Mouse (Mus musculus) intestine, embryonic 15.5 days (tissue): Measurements from ENCODE around the gene Sele. TPM values are rescaled to one million over a fixed set of nuclear protein-coding genes. Genes with fewer than 3 reads are reported as not detected.

Experiments
- ATAC-seq: fragments of 200-750 bp; cut with Nextera tagmentation; 2 replicates; pipeline ENCODE4 v1.8.0; 2017; ENCODE audit warnings: moderate TSS enrichment, moderate library complexity
- H3K27ac ChIP-seq: fragments of 300-500 bp; sonication (generic); 2 replicates; pipeline ENCODE4 v1.5.1; 2015; ENCODE audit warnings: mild to moderate bottlenecking, inconsistent platforms
- H3K27me3 ChIP-seq: fragments of 300-500 bp; sonication (generic); replicated peaks from 2 replicates; pipeline ENCODE4 v1.6.1; 2015; ENCODE audit warnings: inconsistent platforms
- H3K36me3 ChIP-seq: fragments of 300-500 bp; sonication (generic); 2 replicates; pipeline ENCODE4 v1.6.1; 2015; ENCODE audit warnings: inconsistent platforms
- H3K4me1 ChIP-seq: fragments of 300-500 bp; sonication (generic); replicated peaks from 2 replicates; pipeline ENCODE4 v1.6.1; 2015; ENCODE audit warnings: inconsistent platforms
- H3K4me2 ChIP-seq: fragments of 300-500 bp; sonication (generic); replicated peaks from 2 replicates; pipeline ENCODE4 v1.6.1; 2015; ENCODE audit warnings: mild to moderate bottlenecking, inconsistent platforms
- H3K4me3 ChIP-seq: fragments of 300-500 bp; sonication (generic); replicated peaks from 2 replicates; pipeline ENCODE4 v1.5.1; 2015; ENCODE audit warnings: inconsistent platforms
- H3K9ac ChIP-seq: fragments of 300-500 bp; sonication (generic); 2 replicates; pipeline ENCODE4 v1.6.1; 2015; ENCODE audit warnings: inconsistent platforms
- H3K9me3 ChIP-seq: fragments of 300-500 bp; sonication (generic); 2 replicates; pipeline ENCODE4 v1.6.1; 2016; ENCODE audit warnings: inconsistent platforms
- WGBS: fragments of 180-500 bp; shearing (Covaris S2); methylation state at CpG from one replicate; pipeline ENCODE4 v1.1.7; 2015; 5-methylcytosine and 5-hydroxymethylcytosine counted together
- polyA plus RNA-seq: library from polyadenylated mRNA; unstranded; fragments of >200 nt; fragmentation: Nextera tagmentation; extraction: Ambion mirVana; gene quantifications from 2 replicates; pipeline ENCODE4 v1.2.1, GENCODE M21; 2015

The Sele gene
- polyA plus RNA-seq, 1 experiment from 2014 or later, result 0.16 TPM

DNA sequence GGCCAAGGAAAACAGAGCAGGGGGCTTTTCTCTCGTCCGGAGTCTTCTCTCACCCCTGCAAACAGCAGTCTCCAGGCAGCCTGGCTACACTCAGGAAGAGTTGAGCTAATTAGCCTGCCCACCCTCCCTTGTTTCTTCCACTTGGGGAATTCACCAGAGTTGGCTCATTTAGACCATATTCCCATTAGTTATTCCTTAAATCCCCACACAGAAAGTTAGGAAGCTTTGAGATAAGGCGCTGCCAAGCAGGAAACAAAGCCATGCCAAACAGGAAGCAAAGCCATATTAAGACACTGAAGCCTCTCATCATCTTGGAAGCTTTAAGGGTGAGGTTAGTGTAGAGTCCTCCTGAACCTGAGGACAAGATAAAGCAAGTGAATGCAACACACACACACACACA is 4.5 kb upstream of the Sele start:
- H3K27me3 ChIP-seq, result no peaks in the 10 kb centered on the region
- H3K4me3 ChIP-seq, result no peak overlapping the region
- ATAC-seq, result no peak
- no peaks in the 10 kb centered on the region for H3K9me3 ChIP-seq
- H3K27ac ChIP-seq, result no peak overlapping the region
- no peak overlapping the region for H3K4me2 ChIP-seq
- H3K36me3 ChIP-seq, result no peaks in the 10 kb centered on the region
- H3K9ac ChIP-seq, result no peak overlapping the region
- WGBS, result 57% methylated on average over 3 of the region's 3 CpGs
- H3K4me1 ChIP-seq, result no peaks in the 10 kb centered on the region

DNA sequence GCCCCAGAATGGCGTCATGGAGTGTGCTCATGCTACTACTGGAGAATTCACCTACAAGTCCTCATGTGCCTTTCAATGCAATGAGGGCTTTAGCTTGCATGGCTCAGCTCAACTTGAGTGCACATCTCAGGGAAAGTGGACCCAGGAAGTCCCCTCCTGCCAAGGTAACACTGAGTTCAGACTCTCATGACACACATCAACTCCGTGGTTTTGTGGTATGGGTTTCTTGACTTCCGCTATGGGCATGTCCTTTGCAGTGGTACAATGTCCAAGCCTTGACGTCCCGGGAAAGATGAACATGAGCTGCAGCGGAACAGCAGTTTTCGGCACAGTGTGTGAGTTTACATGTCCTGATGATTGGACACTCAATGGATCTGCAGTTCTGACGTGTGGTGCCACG is 5.5 kb downstream of the Sele start:
- Histone ChIP-seq H3K27me3 (no peaks in the 10 kb centered on the region), H3K27ac (no peak overlapping the region), H3K4me1 (no peaks in the 10 kb centered on the region), H3K4me3 (no peak overlapping the region), H3K36me3 (no peaks in the 10 kb centered on the region), H3K4me2 (no peak overlapping the region), H3K9ac (no peak overlapping the region), H3K9me3 (no peaks in the 10 kb centered on the region)
- WGBS, result 91% methylated on average over 9 of the region's 9 CpGs
- ATAC-seq, result no peak

DNA sequence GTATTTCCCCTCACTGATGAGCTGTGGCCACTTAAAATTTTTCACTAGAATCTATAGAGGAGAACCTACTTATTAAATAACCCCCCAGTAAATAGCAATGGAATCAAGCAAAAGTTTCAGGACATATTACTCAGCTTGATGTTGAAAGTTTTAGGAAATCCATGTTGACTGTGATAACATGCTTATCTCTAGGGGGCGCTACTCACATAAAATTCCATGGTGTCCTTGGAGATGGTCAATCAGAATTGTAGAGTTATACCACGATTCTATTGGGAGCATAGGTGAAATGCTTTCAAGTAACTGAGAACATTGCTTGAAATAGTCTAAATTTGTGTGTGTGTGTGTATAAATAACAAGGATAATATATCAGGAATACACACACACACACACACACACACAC is 6.8 kb downstream of the Sele start:
- Histone ChIP-seq H3K9ac (no peak overlapping the region), H3K4me3 (no peak overlapping the region), H3K27me3 (no peaks in the 10 kb centered on the region), H3K36me3 (no peaks in the 10 kb centered on the region), H3K9me3 (no peaks in the 10 kb centered on the region), H3K4me1 (no peaks in the 10 kb centered on the region), H3K4me2 (no peak overlapping the region), H3K27ac (no peak overlapping the region)
- no peak for ATAC-seq
- 37% methylated on average over 2 of the region's 2 CpGs for WGBS

DNA sequence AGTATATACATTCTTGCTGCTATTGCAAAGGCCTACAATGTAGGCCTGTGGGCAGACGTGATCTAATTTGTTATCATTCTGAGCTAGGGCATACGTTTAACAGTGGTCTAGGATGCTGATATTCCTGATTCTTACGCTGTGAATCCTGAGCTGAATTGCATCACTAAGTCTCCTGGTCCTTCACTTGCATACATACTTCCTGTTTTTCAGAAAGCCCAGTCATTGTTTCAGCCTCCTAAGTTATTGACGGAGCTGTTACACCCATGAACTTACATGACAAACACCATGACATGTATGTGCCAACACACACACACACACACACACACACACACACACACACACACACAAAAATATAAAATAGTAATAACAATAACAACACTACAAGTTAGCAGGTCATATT is 12.0 kb downstream of the Sele start:
- Histone ChIP-seq H3K4me1 (no peaks in the 10 kb centered on the region), H3K27ac (no peak overlapping the region), H3K4me3 (no peak overlapping the region), H3K9me3 (no peaks in the 10 kb centered on the region), H3K36me3 (no peaks in the 10 kb centered on the region), H3K27me3 (no peaks in the 10 kb centered on the region), H3K9ac (no peak overlapping the region), H3K4me2 (no peak overlapping the region)
- 89% methylated on average over 4 of the region's 4 CpGs for WGBS
- no peak for ATAC-seq

DNA sequence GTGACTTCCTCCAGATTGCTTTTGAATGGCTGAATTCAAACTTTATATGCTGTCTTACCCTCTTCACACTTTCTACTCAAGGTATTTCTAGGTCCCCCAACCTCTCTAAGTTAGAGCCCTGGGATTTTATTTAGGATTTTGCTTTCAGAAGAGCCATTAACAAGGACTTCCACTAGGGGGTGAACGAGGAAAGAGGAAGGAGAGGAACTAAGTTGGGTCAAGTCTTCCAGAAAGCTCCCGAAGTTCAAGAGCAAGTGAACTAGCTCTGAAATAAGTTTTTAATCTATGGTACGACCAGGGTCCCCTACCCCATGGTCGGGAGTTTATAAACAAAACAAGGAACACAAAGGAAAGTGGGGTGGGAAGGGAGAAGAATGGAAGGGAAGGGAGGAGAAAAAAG is 13.2 kb downstream of the Sele start:
- no peak overlapping the region for H3K4me3 ChIP-seq
- no peak overlapping the region for H3K9ac ChIP-seq
- H3K27me3 ChIP-seq, result no peaks in the 10 kb centered on the region
- H3K27ac ChIP-seq, result no peak overlapping the region
- no peaks in the 10 kb centered on the region for H3K9me3 ChIP-seq
- 29% methylated on average over 4 of the region's 4 CpGs for WGBS
- no peak overlapping the region for H3K4me2 ChIP-seq
- H3K4me1 ChIP-seq, result no peaks in the 10 kb centered on the region
- no peak for ATAC-seq
- no peaks in the 10 kb centered on the region for H3K36me3 ChIP-seq

DNA sequence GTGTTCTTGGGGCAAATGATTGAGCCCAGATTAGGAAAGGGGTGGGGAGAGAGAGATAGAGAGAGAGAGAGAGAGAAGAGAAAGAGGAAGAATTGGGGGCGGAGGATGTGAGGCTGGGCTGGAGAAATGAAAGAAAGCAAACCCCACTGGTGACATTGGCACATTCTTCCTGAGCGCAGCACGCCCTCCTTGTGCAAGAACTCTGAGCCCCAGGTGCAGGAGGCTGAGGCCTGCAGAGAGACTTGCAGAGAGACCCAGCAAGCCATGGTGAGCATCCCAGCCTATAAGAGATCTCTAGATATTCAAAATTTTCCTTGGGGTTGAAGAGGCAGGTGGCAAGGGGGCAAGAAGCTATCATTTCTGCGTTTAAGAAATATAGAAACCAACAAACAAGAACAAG is 13.9 kb downstream of the Sele start, which contains the start of gene Sell:
Gene Sell, plus strand, starts transcription at position 58 of the 400 bp plus-strand sequence.
- 79% methylated on average over 4 of the region's 4 CpGs for WGBS
- Histone ChIP-seq H3K4me1 (no peaks in the 10 kb centered on the region), H3K4me3 (no peak within 1 kb of the TSS), H3K9me3 (no peaks in the 10 kb centered on the region), H3K27me3 (no peaks in the 10 kb centered on the region), H3K36me3 (no peaks in the 10 kb centered on the region), H3K4me2 (no peak within 1 kb of the TSS), H3K27ac (no peak within 1 kb of the TSS), H3K9ac (no peak within 1 kb of the TSS)
- ATAC-seq, result no peak

DNA sequence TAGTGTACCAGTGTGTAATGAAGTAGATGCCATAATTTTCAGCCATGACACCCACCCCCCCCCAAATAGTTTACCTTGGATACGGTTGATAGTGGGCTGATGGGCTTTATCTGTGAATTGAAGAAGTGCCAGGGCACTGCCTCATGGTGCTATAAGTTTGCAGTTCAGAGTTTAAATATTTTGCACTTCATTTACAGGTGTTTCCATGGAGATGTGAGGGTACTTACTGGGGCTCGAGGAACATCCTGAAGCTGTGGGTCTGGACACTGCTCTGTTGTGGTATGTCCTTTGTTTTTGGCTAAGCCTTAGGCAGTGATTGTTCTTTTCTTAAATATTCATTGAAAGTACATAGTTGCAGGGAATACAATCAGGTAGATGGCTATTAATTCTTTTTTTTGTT is 14.8 kb downstream of the Sele start:
- H3K9me3 ChIP-seq, result no peaks in the 10 kb centered on the region
- H3K4me3 ChIP-seq, result no peak overlapping the region
- no peak overlapping the region for H3K4me2 ChIP-seq
- H3K4me1 ChIP-seq, result no peaks in the 10 kb centered on the region
- no peaks in the 10 kb centered on the region for H3K27me3 ChIP-seq
- 50% methylated on average over 2 of the region's 2 CpGs for WGBS
- H3K9ac ChIP-seq, result no peak overlapping the region
- H3K36me3 ChIP-seq, result no peaks in the 10 kb centered on the region
- no peak for ATAC-seq
- no peak overlapping the region for H3K27ac ChIP-seq

DNA sequence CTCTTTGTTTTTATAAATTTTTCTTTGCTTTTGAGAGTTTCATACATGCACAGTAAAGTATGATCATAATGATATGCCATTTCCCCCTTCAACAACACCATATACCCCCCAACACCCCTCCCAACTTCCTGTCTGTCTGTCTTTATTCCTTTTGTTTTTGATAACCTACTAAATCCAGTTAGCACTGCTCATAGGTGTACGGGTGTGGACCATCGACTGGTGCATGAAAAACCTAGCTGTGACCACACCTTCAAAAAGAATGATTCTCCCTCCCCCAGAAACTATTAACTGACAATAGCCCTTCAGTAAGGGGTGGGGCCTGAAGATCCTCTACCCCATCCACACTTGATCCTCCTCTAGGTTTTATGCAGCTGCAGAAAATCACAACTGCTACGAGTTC is 15.7 kb downstream of the Sele start:
- H3K4me2 ChIP-seq, result no peak overlapping the region
- WGBS, result 35% methylated on average over 3 of the region's 3 CpGs
- no peak overlapping the region for H3K27ac ChIP-seq
- no peaks in the 10 kb centered on the region for H3K4me1 ChIP-seq
- no peaks in the 10 kb centered on the region for H3K27me3 ChIP-seq
- H3K9me3 ChIP-seq, result no peaks in the 10 kb centered on the region
- no peak overlapping the region for H3K4me3 ChIP-seq
- no peaks in the 10 kb centered on the region for H3K36me3 ChIP-seq
- H3K9ac ChIP-seq, result no peak overlapping the region
- no peak for ATAC-seq

DNA sequence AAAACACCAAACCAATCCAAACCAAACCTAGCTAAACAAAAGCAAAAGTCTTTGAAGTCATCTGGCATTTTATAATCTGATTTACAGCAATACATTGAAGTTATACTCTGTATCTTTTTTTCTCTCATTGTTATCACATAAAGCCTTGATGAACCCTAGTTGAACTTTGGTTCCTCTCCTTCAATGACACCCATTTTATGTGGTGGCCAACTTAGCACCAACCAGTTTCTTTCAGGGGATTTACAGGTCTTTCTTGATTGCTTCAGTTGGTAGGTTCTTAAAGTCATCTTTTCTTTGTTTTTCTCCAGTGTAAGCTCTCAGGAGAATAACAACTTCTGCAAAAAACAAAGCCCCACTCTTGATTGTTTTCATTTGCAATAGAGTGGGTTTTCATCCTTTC is 21.2 kb downstream of the Sele start:
- H3K9ac ChIP-seq, result no peak overlapping the region
- H3K4me2 ChIP-seq, result no peak overlapping the region
- no peak for ATAC-seq
- H3K4me1 ChIP-seq, result no peaks in the 10 kb centered on the region
- H3K27me3 ChIP-seq, result no peaks in the 10 kb centered on the region
- H3K4me3 ChIP-seq, result no peak overlapping the region
- no peaks in the 10 kb centered on the region for H3K36me3 ChIP-seq
- H3K27ac ChIP-seq, result no peak overlapping the region
- H3K9me3 ChIP-seq, result no peaks in the 10 kb centered on the region

- ATAC-seq, result no peak
- Histone ChIP-seq H3K9me3 (no peaks in the 10 kb centered on the region), H3K4me1 (no peaks in the 10 kb centered on the region), H3K9ac (no peak overlapping the region), H3K27ac (no peak overlapping the region), H3K27me3 (no peaks in the 10 kb centered on the region), H3K4me2 (no peak overlapping the region), H3K36me3 (no peaks in the 10 kb centered on the region), H3K4me3 (no peak overlapping the region)
- whole genome bisulfite sequencing, result 84% methylated on average over 4 of the region's 4 CpGs
These were observed 22.4 kb downstream of the Sele start for GRCm38 (mm10) chr1:164070461-164070860.

DNA sequence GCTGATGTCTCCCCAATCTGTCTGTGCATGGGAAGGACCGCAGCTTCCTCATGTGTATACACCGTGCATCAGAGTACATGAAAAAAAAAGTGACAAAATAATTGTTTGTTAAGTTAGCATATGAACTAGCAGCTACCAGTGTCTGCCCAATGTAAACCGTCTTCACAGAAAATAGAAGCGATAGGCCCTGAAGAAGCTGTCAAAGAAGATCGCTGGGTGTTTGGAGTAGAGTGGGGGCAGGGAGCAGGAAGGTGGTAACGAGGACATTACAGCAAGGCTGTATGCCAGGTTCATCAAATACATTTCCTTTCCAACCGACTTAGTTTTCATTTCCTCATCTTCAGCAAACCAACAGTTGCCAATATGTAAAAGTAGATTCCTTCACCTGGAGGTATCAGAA is 23.1 kb downstream of the Sele start:
- H3K4me1 ChIP-seq, result no peaks in the 10 kb centered on the region
- whole genome bisulfite sequencing, result 77% methylated on average over 7 of the region's 7 CpGs
- no peak for ATAC-seq
- no peaks in the 10 kb centered on the region for H3K36me3 ChIP-seq
- H3K9me3 ChIP-seq, result no peaks in the 10 kb centered on the region
- H3K4me2 ChIP-seq, result no peak overlapping the region
- H3K27ac ChIP-seq, result no peak overlapping the region
- no peak overlapping the region for H3K4me3 ChIP-seq
- no peak overlapping the region for H3K9ac ChIP-seq
- no peaks in the 10 kb centered on the region for H3K27me3 ChIP-seq

- Histone ChIP-seq H3K9ac (no peak overlapping the region), H3K27ac (no peak overlapping the region), H3K4me1 (no peaks in the 10 kb centered on the region), H3K9me3 (no peaks in the 10 kb centered on the region), H3K4me3 (no peak overlapping the region), H3K4me2 (no peak overlapping the region), H3K27me3 (no peaks in the 10 kb centered on the region), H3K36me3 (no peaks in the 10 kb centered on the region)
- ATAC-seq, result no peak
- WGBS, result 91% methylated on average over 4 of the region's 4 CpGs
These were observed 24.0 kb downstream of the Sele start for GRCm38 (mm10) chr1:164072001-164072400.

- no peaks in the 10 kb centered on the region for H3K36me3 ChIP-seq
- H3K27ac ChIP-seq, result no peak overlapping the region
- H3K27me3 ChIP-seq, result no peaks in the 10 kb centered on the region
- no peak overlapping the region for H3K4me3 ChIP-seq
- H3K9ac ChIP-seq, result no peak overlapping the region
- H3K4me2 ChIP-seq, result no peak overlapping the region
- ATAC-seq, result no peak
- H3K9me3 ChIP-seq, result no peaks in the 10 kb centered on the region
- H3K4me1 ChIP-seq, result no peaks in the 10 kb centered on the region
- 79% methylated on average over 9 of the region's 9 CpGs for WGBS
These were observed 25.1 kb downstream of the Sele start for GRCm38 (mm10) chr1:164073091-164073490.

DNA sequence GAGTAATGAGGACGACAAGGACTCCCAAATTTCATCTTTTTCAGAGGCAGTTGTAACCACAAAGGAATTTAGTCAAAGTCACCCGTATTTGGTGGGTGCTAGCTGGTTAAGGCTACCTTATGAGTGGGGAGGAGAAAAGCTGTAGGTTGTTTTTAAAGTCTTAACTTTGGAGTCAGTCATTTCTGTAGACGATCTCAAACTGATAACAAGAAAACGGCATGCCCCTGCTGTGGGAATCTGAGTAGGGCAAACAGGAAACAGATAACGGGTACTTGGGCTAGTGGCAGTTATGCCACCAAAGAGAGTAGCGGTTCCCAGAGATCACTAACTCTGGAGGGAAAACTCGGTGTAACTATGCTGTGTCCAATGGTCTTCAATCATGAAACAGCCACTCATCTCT is 25.8 kb downstream of the Sele start:
- no peak for ATAC-seq
- Histone ChIP-seq H3K9me3 (no peaks in the 10 kb centered on the region), H3K4me2 (no peak overlapping the region), H3K36me3 (no peaks in the 10 kb centered on the region), H3K27ac (no peak overlapping the region), H3K9ac (no peak overlapping the region), H3K27me3 (no peaks in the 10 kb centered on the region), H3K4me1 (no peaks in the 10 kb centered on the region), H3K4me3 (no peak overlapping the region)
- 79% methylated on average over 7 of the region's 7 CpGs for WGBS
